Mouse (Mus musculus): ENCODE data around the gene Myoz2. TPM values are rescaled to one million over a fixed set of nuclear protein-coding genes. Genes with fewer than 3 reads are reported as not detected.

Gene Myoz2
- total and polyA plus RNA-seq, 2 experiments, result 0.37 TPM; not detected in 1

GRCm38 (mm10) chr3:123025634-123026033, 9.2 kb downstream of the Myoz2 start:
- WGBS, result 91% methylated on average over 3 of the region's 3 CpGs
- Histone ChIP-seq H3K9ac (ENCODE audit: low read depth, low read length) (no peak overlapping the region), H3K27me3 (ENCODE audit: control insufficient read depth, insufficient read depth, low read length) (no peaks in the 10 kb centered on the region), H3K27ac (replicated peaks; ENCODE audit: insufficient read depth, low read depth, low read length) (no peak overlapping the region), H3K4me3 (ENCODE audit: insufficient read depth, low read depth, low read length) (no peak overlapping the region), H3K4me1 (ENCODE audit: control insufficient read depth, insufficient read depth, low read length) (no peaks in the 10 kb centered on the region), H3K79me2 (ENCODE audit: control insufficient read depth, insufficient read depth, low read length) (no peaks in the 10 kb centered on the region), H3K36me3 (ENCODE audit: control insufficient read depth, insufficient read depth, low read length) (no peaks in the 10 kb centered on the region)
- DNase-seq (ENCODE audit: extremely low read depth, low read depth, low spot score), result no peak
- TF ChIP-seq POLR2A (IDR thresholded peaks at IDR 0.05; ENCODE audit: extremely low read depth, insufficient read depth, low read length) (no peak), CTCF (IDR thresholded peaks at IDR 0.05; ENCODE audit: low read depth, low read length) (no peak)

GRCm38 (mm10) chr3:123024496-123025234, 10.2 kb downstream of the Myoz2 start:
- H3K4me3 ChIP-seq (ENCODE audit: insufficient read depth, low read depth, low read length), result no peak overlapping the region
- no peaks in the 10 kb centered on the region for H3K36me3 ChIP-seq (ENCODE audit: control insufficient read depth, insufficient read depth, low read length)
- no peak for TF ChIP-seq CTCF (IDR thresholded peaks at IDR 0.05; ENCODE audit: low read depth, low read length)
- TF ChIP-seq POLR2A (IDR thresholded peaks at IDR 0.05; ENCODE audit: extremely low read depth, insufficient read depth, low read length), result no peak
- H3K79me2 ChIP-seq (ENCODE audit: control insufficient read depth, insufficient read depth, low read length), result no peaks in the 10 kb centered on the region
- WGBS, result 87% methylated on average over 9 of the region's 9 CpGs
- H3K4me1 ChIP-seq (ENCODE audit: control insufficient read depth, insufficient read depth, low read length), result no peaks in the 10 kb centered on the region
- no peak overlapping the region for H3K27ac ChIP-seq (replicated peaks; ENCODE audit: insufficient read depth, low read depth, low read length)
- no peaks in the 10 kb centered on the region for H3K27me3 ChIP-seq (ENCODE audit: control insufficient read depth, insufficient read depth, low read length)
- DNase-seq (ENCODE audit: extremely low read depth, low read depth, low spot score), result no peak
- no peak overlapping the region for H3K9ac ChIP-seq (ENCODE audit: low read depth, low read length)

GRCm38 (mm10) chr3:123018792-123019191, 16.0 kb downstream of the Myoz2 start:
- Histone ChIP-seq H3K9ac (ENCODE audit: low read depth, low read length) (no peak overlapping the region), H3K4me3 (ENCODE audit: insufficient read depth, low read depth, low read length) (no peak overlapping the region), H3K36me3 (ENCODE audit: control insufficient read depth, insufficient read depth, low read length) (no peaks in the 10 kb centered on the region), H3K27ac (replicated peaks; ENCODE audit: insufficient read depth, low read depth, low read length) (no peak overlapping the region), H3K79me2 (ENCODE audit: control insufficient read depth, insufficient read depth, low read length) (no peaks in the 10 kb centered on the region), H3K27me3 (ENCODE audit: control insufficient read depth, insufficient read depth, low read length) (no peaks in the 10 kb centered on the region), H3K4me1 (ENCODE audit: control insufficient read depth, insufficient read depth, low read length) (no peaks in the 10 kb centered on the region)
- no peak for TF ChIP-seq POLR2A (IDR thresholded peaks at IDR 0.05; ENCODE audit: extremely low read depth, insufficient read depth, low read length)
- no peak for TF ChIP-seq CTCF (IDR thresholded peaks at IDR 0.05; ENCODE audit: low read depth, low read length)
- 88% methylated on average over 2 of the region's 2 CpGs for WGBS
- no peak for DNase-seq (ENCODE audit: extremely low read depth, low read depth, low spot score)

- DNase-seq (ENCODE audit: extremely low read depth, low read depth, low spot score), result no peak
- Histone ChIP-seq H3K9ac (ENCODE audit: low read depth, low read length) (no peak overlapping the region), H3K79me2 (ENCODE audit: control insufficient read depth, insufficient read depth, low read length) (no peaks in the 10 kb centered on the region), H3K27ac (replicated peaks; ENCODE audit: insufficient read depth, low read depth, low read length) (no peak overlapping the region), H3K36me3 (ENCODE audit: control insufficient read depth, insufficient read depth, low read length) (no peaks in the 10 kb centered on the region), H3K4me1 (ENCODE audit: control insufficient read depth, insufficient read depth, low read length) (no peaks in the 10 kb centered on the region), H3K27me3 (ENCODE audit: control insufficient read depth, insufficient read depth, low read length) (no peaks in the 10 kb centered on the region), H3K4me3 (ENCODE audit: insufficient read depth, low read depth, low read length) (no peak overlapping the region)
- TF ChIP-seq CTCF (IDR thresholded peaks at IDR 0.05; ENCODE audit: low read depth, low read length), result no peak
- no peak for TF ChIP-seq POLR2A (IDR thresholded peaks at IDR 0.05; ENCODE audit: extremely low read depth, insufficient read depth, low read length)
- 94% methylated on average over 14 of the region's 14 CpGs for WGBS
Measured at GRCm38 (mm10) chr3:123013476-123013875, 21.3 kb downstream of the Myoz2 start.

GRCm38 (mm10) chr3:123009417-123009816, 25.4 kb downstream of the Myoz2 start:
- no peaks in the 10 kb centered on the region for H3K79me2 ChIP-seq (ENCODE audit: control insufficient read depth, insufficient read depth, low read length)
- no peak for DNase-seq (ENCODE audit: extremely low read depth, low read depth, low spot score)
- no peaks in the 10 kb centered on the region for H3K4me1 ChIP-seq (ENCODE audit: control insufficient read depth, insufficient read depth, low read length)
- TF ChIP-seq CTCF (IDR thresholded peaks at IDR 0.05; ENCODE audit: low read depth, low read length) (no peak), POLR2A (IDR thresholded peaks at IDR 0.05; ENCODE audit: extremely low read depth, insufficient read depth, low read length) (no peak)
- no peaks in the 10 kb centered on the region for H3K27me3 ChIP-seq (ENCODE audit: control insufficient read depth, insufficient read depth, low read length)
- WGBS, result 64% methylated on average over 6 of the region's 6 CpGs
- no peaks in the 10 kb centered on the region for H3K36me3 ChIP-seq (ENCODE audit: control insufficient read depth, insufficient read depth, low read length)
- no peak overlapping the region for H3K4me3 ChIP-seq (ENCODE audit: insufficient read depth, low read depth, low read length)
- no peak overlapping the region for H3K27ac ChIP-seq (replicated peaks; ENCODE audit: insufficient read depth, low read depth, low read length)
- no peak overlapping the region for H3K9ac ChIP-seq (ENCODE audit: low read depth, low read length)

GRCm38 (mm10) chr3:123007386-123007785, 27.4 kb downstream of the Myoz2 start:
- Histone ChIP-seq H3K79me2 (ENCODE audit: control insufficient read depth, insufficient read depth, low read length) (no peaks in the 10 kb centered on the region), H3K9ac (ENCODE audit: low read depth, low read length) (no peak overlapping the region), H3K27ac (replicated peaks; ENCODE audit: insufficient read depth, low read depth, low read length) (no peak overlapping the region), H3K4me1 (ENCODE audit: control insufficient read depth, insufficient read depth, low read length) (no peaks in the 10 kb centered on the region), H3K4me3 (ENCODE audit: insufficient read depth, low read depth, low read length) (no peak overlapping the region), H3K36me3 (ENCODE audit: control insufficient read depth, insufficient read depth, low read length) (no peaks in the 10 kb centered on the region), H3K27me3 (ENCODE audit: control insufficient read depth, insufficient read depth, low read length) (no peaks in the 10 kb centered on the region)
- TF ChIP-seq CTCF (IDR thresholded peaks at IDR 0.05; ENCODE audit: low read depth, low read length) (no peak), POLR2A (IDR thresholded peaks at IDR 0.05; ENCODE audit: extremely low read depth, insufficient read depth, low read length) (no peak)
- 85% methylated on average over 10 of the region's 10 CpGs for WGBS
- no peak for DNase-seq (ENCODE audit: extremely low read depth, low read depth, low spot score)

Data from liver, adult 2 months (tissue).